Mouse (Mus musculus): ENCODE results near the gene Psg19. TPM values are rescaled to one million over a fixed set of nuclear protein-coding genes. Genes with fewer than 3 reads are reported as not detected.

Gene Psg19
- total RNA-seq, 2 experiments from 2014 or later: not detected

DNA sequence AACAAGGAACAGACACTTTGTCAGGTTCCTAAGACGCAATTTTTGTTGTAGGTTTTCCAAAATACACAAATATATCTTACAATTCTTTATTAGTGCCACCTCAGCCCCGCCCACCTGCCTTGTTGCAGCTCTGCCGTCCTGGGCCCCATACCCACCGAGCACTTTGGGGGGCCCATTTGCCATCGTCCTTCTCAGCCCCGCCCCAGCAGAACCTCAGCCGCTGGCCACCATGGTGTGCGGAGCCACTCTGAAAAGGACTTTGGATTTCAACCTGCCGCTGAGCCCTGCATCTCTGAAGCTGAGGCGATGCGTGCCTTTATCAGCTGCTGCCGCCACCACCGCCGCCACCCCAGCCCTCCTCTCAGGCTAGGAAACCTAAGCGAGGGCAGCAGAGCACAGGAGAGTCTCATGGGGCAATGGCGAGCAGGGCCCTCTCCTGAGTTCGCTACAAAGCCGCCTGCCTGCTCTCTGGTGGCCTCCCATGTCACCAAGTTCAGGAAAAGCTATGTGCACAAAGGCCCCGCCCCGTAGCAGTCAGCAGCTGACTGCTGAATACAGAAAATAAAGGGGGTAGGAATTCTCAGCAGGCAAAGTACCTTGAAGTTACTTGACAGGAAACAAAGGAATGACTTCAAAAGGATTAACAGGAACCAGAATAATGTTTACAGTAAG is 52.0 kb downstream of the Psg19 start:
- DNase-seq (ENCODE audit: low spot score in 2 of 2): no peak

Other genes with a start within 250 kb of the Psg19 start
- gene Psg27, start 231.2 kb downstream of the Psg19 start, total RNA-seq (2021): not detected
- gene Psg23, start 182.0 kb downstream of the Psg19 start, total RNA-seq (2021): not detected
- gene Psg21, start 141.8 kb downstream of the Psg19 start, total RNA-seq (2021): not detected
- gene Psg20, start 112.3 kb downstream of the Psg19 start, total RNA-seq (2021): not detected
- not detected for gene Psg22, start 80.4 kb downstream of the Psg19 start, total RNA-seq (2021)
- not detected for gene Psg17, start 23.1 kb upstream of the Psg19 start, total RNA-seq (2021)
- gene Mill2, start 41.4 kb upstream of the Psg19 start, total RNA-seq (2021): 1 to 10 TPM; 2.3 to 3.0 TPM
- gene Pglyrp1, start 72.8 kb upstream of the Psg19 start, total RNA-seq (2021): 10 to 100 TPM in 1 of 2 experiments, 1 to 10 TPM in 1; 9.5 to 19.9 TPM
- gene Ccdc61, start 111.9 kb upstream of the Psg19 start, total RNA-seq (2021): 10 to 100 TPM; 10.5 to 12.6 TPM
- 10 to 100 TPM; 69.9 to 70.1 TPM for gene Nova2, start 127.4 kb upstream of the Psg19 start, total RNA-seq (2021)
- under 1 TPM; 0.40 to 0.49 TPM for gene Nanos2, start 188.9 kb upstream of the Psg19 start, total RNA-seq (2021)
- gene Mypop, start 192.7 kb upstream of the Psg19 start, total RNA-seq (2021): 10 to 100 TPM; 53.8 to 59.5 TPM
- 10 to 100 TPM; 55.7 to 57.8 TPM for gene Irf2bp1, start 205.5 kb upstream of the Psg19 start, total RNA-seq (2021)
- not detected for gene Foxa3, start 225.0 kb upstream of the Psg19 start, total RNA-seq (2021)
- 100 to 1,000 TPM; 116 to 123 TPM for gene Sympk, start 225.9 kb upstream of the Psg19 start, total RNA-seq (2021)

Data from left cerebral cortex, adult 18-20 months (tissue).